8 mouse cellular contexts compared by ENCODE assay signal in genomic region chr19:39156836-39157235, GRCm38 (mm10). TPM values are rescaled to one million over a fixed set of nuclear protein-coding genes. Genes with fewer than 3 reads are reported as not detected.
"Had no signal": no experiment of that assay in that cellular context is flagged by ENCODE, and none has a peak within 500 bp of the region (broad histone marks: within the 10 kb centered on the region; RNA-seq: fewer than 3 reads in every experiment).

No protein-coding gene starts in this region.

RNA-seq across cellular contexts. Expression of gene Cyp2c66, which starts 43.1 kb away (rescaled TPM):
- total RNA-seq: neutrophil, adult 5-6 weeks had no signal
- polyA plus RNA-seq: neural tube, embryonic 13.5 days; neural tube, embryonic 14.5 days; neural tube, embryonic 15.5 days; spleen, adult 2 months; stomach, embryonic 14.5 days; thymus, postnatal 0 days; urinary bladder, adult 2 months had no signal
